Mouse (Mus musculus): ENCODE results near the gene Tmem132d. TPM values are rescaled to one million over a fixed set of nuclear protein-coding genes. Genes with fewer than 3 reads are reported as not detected.

The Tmem132d gene
- total RNA-seq, 1 experiment: 2.5 TPM

DNA sequence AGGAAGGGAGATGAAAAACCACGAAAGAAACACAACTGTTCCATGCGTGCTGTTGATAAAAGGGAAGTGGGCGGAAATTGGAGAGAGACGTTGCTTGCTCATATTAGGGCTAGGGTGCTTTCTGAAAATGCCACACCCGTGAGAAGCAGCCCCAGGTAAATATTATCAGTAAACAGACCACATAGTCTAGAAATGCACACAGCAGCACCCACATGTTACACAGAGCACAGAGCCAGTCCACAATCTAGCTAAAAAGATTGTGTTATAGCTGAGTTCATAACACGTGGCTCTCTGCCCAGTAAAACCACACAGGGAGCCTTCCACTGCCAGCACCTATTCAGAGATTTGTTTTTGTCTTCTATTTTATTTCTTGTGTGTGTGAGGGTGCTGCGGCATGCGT lies 617.6 kb downstream of the Tmem132d start:
- H3K9me3 ChIP-seq (ENCODE audit: control insufficient read depth, insufficient read depth, low read depth, low read length): no peaks in the 10 kb centered on the region
- no peaks in the 10 kb centered on the region for H3K4me1 ChIP-seq (ENCODE audit: control insufficient read depth in 2 of 2, insufficient read depth in 2 of 2, low read length in 2 of 2, poor library complexity in 1 of 2)
- H3K27ac ChIP-seq (ENCODE audit: insufficient read depth, low read depth, low read length, poor library complexity, severe bottlenecking): no peak overlapping the region
- TF ChIP-seq ZC3H11A (IDR thresholded peaks at IDR 0.05; ENCODE audit: borderline replicate concordance, low read depth, low read length) (no peak), MAFK (IDR thresholded peaks at IDR 0.05; ENCODE audit: insufficient read depth, low read depth, low read length) (no peak), ZNF384 (IDR thresholded peaks at IDR 0.05; ENCODE audit: low read depth, low read length) (no peak), CHD2 (IDR thresholded peaks at IDR 0.05; ENCODE audit: low read depth, low read length) (no peak), HCFC1 (IDR thresholded peaks at IDR 0.05; ENCODE audit: borderline replicate concordance, insufficient read depth, low read length) (no peak)
- no peak overlapping the region for H3K4me3 ChIP-seq (ENCODE audit: insufficient read depth in 1 of 2, low read depth in 1 of 2, low read length in 2 of 2, poor library complexity in 1 of 2, severe bottlenecking in 1 of 2)
- DNase-seq (ENCODE audit: low read depth, low spot score): no peak
- no peaks in the 10 kb centered on the region for H3K36me3 ChIP-seq (ENCODE audit: control insufficient read depth, insufficient read depth, low read length, poor library complexity, severe bottlenecking)
- H3K9ac ChIP-seq (ENCODE audit: insufficient read depth, low read depth, low read length, poor library complexity, severe bottlenecking): no peak overlapping the region
- in situ Hi-C loops (cut with MboI; ENCODE audit: low sequenced_read_pairs in 2 of 2, unreplicated experiment in 2 of 2): no loop called here

DNA sequence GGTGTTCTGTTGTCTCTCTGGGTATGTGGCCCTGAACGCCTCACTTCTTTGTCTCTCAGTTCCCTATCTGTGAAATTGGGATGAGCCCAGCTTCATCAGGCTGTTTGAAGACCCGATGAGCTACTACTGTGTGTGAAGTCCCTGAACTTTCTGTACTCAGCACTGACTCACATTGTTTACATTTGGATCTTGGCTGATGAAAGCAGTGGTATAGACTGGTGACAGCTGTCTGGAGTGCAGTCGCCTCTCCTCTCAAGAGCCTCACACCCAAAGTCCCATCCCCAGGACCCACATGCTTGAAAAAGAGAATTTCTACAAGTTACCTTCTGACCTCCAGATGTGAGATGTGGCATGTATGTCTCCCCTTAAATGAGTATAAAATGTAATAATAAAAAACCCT lies 625.5 kb downstream of the Tmem132d start:
- in situ Hi-C loops (cut with MboI; ENCODE audit: low sequenced_read_pairs in 2 of 2, unreplicated experiment in 2 of 2): no loop called here
- no peak overlapping the region for H3K4me3 ChIP-seq (ENCODE audit: insufficient read depth in 1 of 2, low read depth in 1 of 2, low read length in 2 of 2, poor library complexity in 1 of 2, severe bottlenecking in 1 of 2)
- no peaks in the 10 kb centered on the region for H3K4me1 ChIP-seq (ENCODE audit: control insufficient read depth in 2 of 2, insufficient read depth in 2 of 2, low read length in 2 of 2, poor library complexity in 1 of 2)
- no peaks in the 10 kb centered on the region for H3K36me3 ChIP-seq (ENCODE audit: control insufficient read depth, insufficient read depth, low read length, poor library complexity, severe bottlenecking)
- no peak for DNase-seq (ENCODE audit: low read depth, low spot score)
- no peak overlapping the region for H3K27ac ChIP-seq (ENCODE audit: insufficient read depth, low read depth, low read length, poor library complexity, severe bottlenecking)
- no peak for TF ChIP-seq CHD2 (IDR thresholded peaks at IDR 0.05; ENCODE audit: low read depth, low read length)
- TF ChIP-seq ZC3H11A (IDR thresholded peaks at IDR 0.05; ENCODE audit: borderline replicate concordance, low read depth, low read length): no peak
- TF ChIP-seq MAFK (IDR thresholded peaks at IDR 0.05; ENCODE audit: insufficient read depth, low read depth, low read length): no peak
- TF ChIP-seq ZNF384 (IDR thresholded peaks at IDR 0.05; ENCODE audit: low read depth, low read length): no peak
- H3K9ac ChIP-seq (ENCODE audit: insufficient read depth, low read depth, low read length, poor library complexity, severe bottlenecking): no peak overlapping the region
- H3K9me3 ChIP-seq (ENCODE audit: control insufficient read depth, insufficient read depth, low read depth, low read length): no peaks in the 10 kb centered on the region

DNA sequence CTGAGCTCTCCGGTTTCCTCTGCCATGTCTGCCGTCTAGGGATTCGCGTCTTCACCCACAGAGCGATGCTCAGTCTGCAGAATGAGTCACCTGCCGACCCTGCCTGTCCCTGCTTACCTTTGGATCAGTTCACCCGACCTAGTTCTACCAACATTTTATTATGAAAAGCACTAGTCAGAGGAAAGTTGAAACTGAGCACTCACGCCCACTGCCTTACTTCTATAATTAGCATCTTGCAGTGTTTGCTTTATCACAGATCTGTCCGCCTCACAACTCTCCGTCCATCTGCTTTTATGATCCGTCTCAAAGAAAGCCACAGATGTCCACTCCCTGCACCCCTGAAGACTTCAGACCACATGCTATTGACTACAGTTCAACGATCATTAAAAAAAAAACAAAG lies 626.0 kb downstream of the Tmem132d start:
- Histone ChIP-seq H3K4me1 (ENCODE audit: control insufficient read depth in 2 of 2, insufficient read depth in 2 of 2, low read length in 2 of 2, poor library complexity in 1 of 2) (no peaks in the 10 kb centered on the region), H3K9me3 (ENCODE audit: control insufficient read depth, insufficient read depth, low read depth, low read length) (no peaks in the 10 kb centered on the region), H3K4me3 (ENCODE audit: insufficient read depth in 1 of 2, low read depth in 1 of 2, low read length in 2 of 2, poor library complexity in 1 of 2, severe bottlenecking in 1 of 2) (no peak overlapping the region), H3K27ac (ENCODE audit: insufficient read depth, low read depth, low read length, poor library complexity, severe bottlenecking) (no peak overlapping the region), H3K9ac (ENCODE audit: insufficient read depth, low read depth, low read length, poor library complexity, severe bottlenecking) (no peak overlapping the region), H3K36me3 (ENCODE audit: control insufficient read depth, insufficient read depth, low read length, poor library complexity, severe bottlenecking) (no peaks in the 10 kb centered on the region)
- in situ Hi-C loops (cut with MboI; ENCODE audit: low sequenced_read_pairs in 2 of 2, unreplicated experiment in 2 of 2): no loop called here
- TF ChIP-seq HCFC1 (IDR thresholded peaks at IDR 0.05; ENCODE audit: borderline replicate concordance, insufficient read depth, low read length) (no peak), MAFK (IDR thresholded peaks at IDR 0.05; ENCODE audit: insufficient read depth, low read depth, low read length) (no peak), CHD2 (IDR thresholded peaks at IDR 0.05; ENCODE audit: low read depth, low read length) (no peak), ZNF384 (IDR thresholded peaks at IDR 0.05; ENCODE audit: low read depth, low read length) (no peak), ZC3H11A (IDR thresholded peaks at IDR 0.05; ENCODE audit: borderline replicate concordance, low read depth, low read length) (no peak)
- no peak for DNase-seq (ENCODE audit: low read depth, low spot score)

DNA sequence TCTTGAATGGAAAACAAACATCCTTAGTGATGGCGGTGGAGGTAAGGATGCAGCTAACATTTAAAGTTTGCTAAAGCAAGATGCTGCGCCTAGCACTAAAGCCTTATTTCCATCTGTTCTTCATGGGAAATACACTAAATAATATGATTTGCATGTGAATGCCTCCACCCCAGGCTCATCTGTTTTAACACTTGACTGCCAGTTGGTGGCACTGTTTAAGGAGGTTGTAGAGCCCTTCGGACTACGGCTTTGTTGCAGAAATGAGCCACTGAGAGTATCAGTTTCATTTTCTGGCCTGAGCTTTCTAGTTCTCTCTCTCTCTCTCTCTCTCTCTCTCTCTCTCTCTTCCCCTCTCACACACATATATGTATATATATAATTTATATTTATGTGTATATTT lies 632.0 kb downstream of the Tmem132d start:
- H3K4me1 ChIP-seq (ENCODE audit: control insufficient read depth in 2 of 2, insufficient read depth in 2 of 2, low read length in 2 of 2, poor library complexity in 1 of 2): no peaks in the 10 kb centered on the region
- in situ Hi-C loops (cut with MboI; ENCODE audit: low sequenced_read_pairs in 2 of 2, unreplicated experiment in 2 of 2): no loop called here
- DNase-seq (ENCODE audit: low read depth, low spot score): peak; percentile 17
- TF ChIP-seq ZC3H11A (IDR thresholded peaks at IDR 0.05; ENCODE audit: borderline replicate concordance, low read depth, low read length) (no peak), HCFC1 (IDR thresholded peaks at IDR 0.05; ENCODE audit: borderline replicate concordance, insufficient read depth, low read length) (no peak), MAFK (IDR thresholded peaks at IDR 0.05; ENCODE audit: insufficient read depth, low read depth, low read length) (no peak), CHD2 (IDR thresholded peaks at IDR 0.05; ENCODE audit: low read depth, low read length) (no peak), ZNF384 (IDR thresholded peaks at IDR 0.05; ENCODE audit: low read depth, low read length) (no peak)
- no peaks in the 10 kb centered on the region for H3K36me3 ChIP-seq (ENCODE audit: control insufficient read depth, insufficient read depth, low read length, poor library complexity, severe bottlenecking)
- no peaks in the 10 kb centered on the region for H3K9me3 ChIP-seq (ENCODE audit: control insufficient read depth, insufficient read depth, low read depth, low read length)
- H3K9ac ChIP-seq (ENCODE audit: insufficient read depth, low read depth, low read length, poor library complexity, severe bottlenecking): no peak overlapping the region
- H3K4me3 ChIP-seq (ENCODE audit: insufficient read depth in 1 of 2, low read depth in 1 of 2, low read length in 2 of 2, poor library complexity in 1 of 2, severe bottlenecking in 1 of 2): no peak overlapping the region
- H3K27ac ChIP-seq (ENCODE audit: insufficient read depth, low read depth, low read length, poor library complexity, severe bottlenecking): no peak overlapping the region

DNA sequence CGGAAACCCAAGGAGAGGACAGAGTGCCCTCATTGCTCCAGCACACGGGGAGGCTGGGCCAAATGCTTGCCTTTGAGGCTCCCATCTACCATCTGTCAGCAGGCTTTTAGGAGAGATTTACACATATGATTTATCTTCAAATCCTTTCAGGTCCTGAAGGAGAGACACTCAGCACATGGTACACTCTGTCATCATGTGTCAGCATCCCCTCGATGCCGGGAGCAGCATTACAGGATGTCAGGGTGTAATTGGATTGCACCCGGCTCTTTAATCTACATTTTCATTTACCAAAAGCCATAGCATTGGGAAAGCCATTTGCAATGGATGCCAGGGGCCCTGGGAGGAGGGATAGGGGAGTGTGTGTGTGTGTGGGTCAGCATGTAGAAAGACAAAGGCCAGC lies 651.7 kb downstream of the Tmem132d start:
- Histone ChIP-seq H3K9me3 (ENCODE audit: control insufficient read depth, insufficient read depth, low read depth, low read length) (no peaks in the 10 kb centered on the region), H3K4me1 (ENCODE audit: control insufficient read depth in 2 of 2, insufficient read depth in 2 of 2, low read length in 2 of 2, poor library complexity in 1 of 2) (no peaks in the 10 kb centered on the region), H3K9ac (ENCODE audit: insufficient read depth, low read depth, low read length, poor library complexity, severe bottlenecking) (no peak overlapping the region), H3K4me3 (ENCODE audit: insufficient read depth in 1 of 2, low read depth in 1 of 2, low read length in 2 of 2, poor library complexity in 1 of 2, severe bottlenecking in 1 of 2) (no peak overlapping the region), H3K27ac (ENCODE audit: insufficient read depth, low read depth, low read length, poor library complexity, severe bottlenecking) (no peak overlapping the region), H3K36me3 (ENCODE audit: control insufficient read depth, insufficient read depth, low read length, poor library complexity, severe bottlenecking) (no peaks in the 10 kb centered on the region)
- DNase-seq (ENCODE audit: low read depth, low spot score): no peak
- TF ChIP-seq MAFK (IDR thresholded peaks at IDR 0.05; ENCODE audit: insufficient read depth, low read depth, low read length): no peak
- TF ChIP-seq ZNF384 (IDR thresholded peaks at IDR 0.05; ENCODE audit: low read depth, low read length): no peak
- TF ChIP-seq ZC3H11A (IDR thresholded peaks at IDR 0.05; ENCODE audit: borderline replicate concordance, low read depth, low read length): no peak
- no peak for TF ChIP-seq HCFC1 (IDR thresholded peaks at IDR 0.05; ENCODE audit: borderline replicate concordance, insufficient read depth, low read length)
- TF ChIP-seq CHD2 (IDR thresholded peaks at IDR 0.05; ENCODE audit: low read depth, low read length): no peak
- in situ Hi-C loops (cut with MboI; ENCODE audit: low sequenced_read_pairs in 2 of 2, unreplicated experiment in 2 of 2): no loop called here
